Mouse (Mus musculus) hindbrain, embryonic 15.5 days (tissue): ENCODE measurements around the gene Metap1. TPM values are rescaled to one million over a fixed set of nuclear protein-coding genes. Genes with fewer than 3 reads are reported as not detected.

Source experiments
- microRNA counts: library from miRNA; unstranded; fragments of <30 nt; microRNA quantifications from one replicate; lab custom pipeline; 2016
- microRNA-seq: library from miRNA; unstranded; fragments of <30 nt; microRNA quantifications from one replicate; pipeline ENCODE4, GENCODE M21; 2016
- polyA plus RNA-seq: library from polyadenylated mRNA; unstranded; fragments of >200 nt; fragmentation: Nextera tagmentation; extraction: Ambion mirVana; gene quantifications from 2 replicates; pipeline ENCODE4 v1.2.1, GENCODE M21; 2015

Metap1 gene
- polyA plus RNA-seq, 1 experiment from 2014 or later: 46.2 TPM

MicroRNA genes within 50 kb of the gene (microRNA counts, 519-probe panel; counts per million panel counts)
- microRNA mmu-miR-1956 (lab: Ali Mortazavi, UCI): 1,162 counts per million, percentile 4 among the panel's probes with 10 or more counts

Small RNA genes within 50 kb of the gene (microRNA-seq; reads per million reads assigned to microRNA genes)
- not detected for gene Mir1956

Other genes starting within 250 kb of the Metap1 start
- gene Adh1, start 228.5 kb downstream of the Metap1 start, polyA plus RNA-seq: 0.92 and 1.3 TPM in 2 replicates
- not detected in 2 replicates for gene Adh6a, start 176.2 kb downstream of the Metap1 start, polyA plus RNA-seq
- 0.33 TPM in 1 of 2 replicates, not detected in the other for gene Adh6b, start 147.7 kb downstream of the Metap1 start, polyA plus RNA-seq
- not detected in 2 replicates for gene Adh4, start 74.0 kb downstream of the Metap1 start, polyA plus RNA-seq
- gene Adh5, start 46.4 kb downstream of the Metap1 start, polyA plus RNA-seq: 186 and 189 TPM in 2 replicates
- gene Eif4e, start 36.7 kb upstream of the Metap1 start, polyA plus RNA-seq: 351 and 363 TPM in 2 replicates